Mouse (Mus musculus) kidney, adult 18-20 months (tissue): ENCODE measurements at regions not wholly inside any gene's neighbourhood (a gene's known extent, or its start where the extent isn't known, plus 50 kb on each side); places are given as distances from the start of the nearest gene placed in this dataset.

Source experiments
- DNase-seq: peaks from one replicate; pipeline ENCODE4 v3.0.0; 2021

- DNase-seq, result no peak
Measured at GRCm38 (mm10) chr4:33702028-33702666, 222.2 kb upstream of the Cnr1 start.

DNA sequence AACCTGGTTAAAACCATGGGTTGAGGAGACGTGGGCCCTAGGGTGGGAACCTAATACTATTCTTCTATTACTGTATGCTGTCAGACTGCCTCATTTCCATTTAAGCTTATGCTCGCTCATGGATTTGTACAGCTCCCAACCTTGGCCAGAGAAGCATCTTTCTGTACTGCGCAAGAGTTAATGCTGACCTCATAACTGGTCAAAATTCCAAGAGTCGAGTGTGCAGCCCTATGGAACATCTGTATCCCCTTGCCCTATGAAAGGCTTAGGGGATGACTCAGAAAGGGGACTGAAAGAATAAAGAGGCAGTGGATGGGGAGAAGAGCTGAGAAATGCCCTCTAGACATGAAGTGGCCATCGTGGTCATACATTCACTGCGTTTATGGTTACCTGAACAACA lies 218.7 kb upstream of the Cnr1 start:
- DNase-seq, result no peak

DNA sequence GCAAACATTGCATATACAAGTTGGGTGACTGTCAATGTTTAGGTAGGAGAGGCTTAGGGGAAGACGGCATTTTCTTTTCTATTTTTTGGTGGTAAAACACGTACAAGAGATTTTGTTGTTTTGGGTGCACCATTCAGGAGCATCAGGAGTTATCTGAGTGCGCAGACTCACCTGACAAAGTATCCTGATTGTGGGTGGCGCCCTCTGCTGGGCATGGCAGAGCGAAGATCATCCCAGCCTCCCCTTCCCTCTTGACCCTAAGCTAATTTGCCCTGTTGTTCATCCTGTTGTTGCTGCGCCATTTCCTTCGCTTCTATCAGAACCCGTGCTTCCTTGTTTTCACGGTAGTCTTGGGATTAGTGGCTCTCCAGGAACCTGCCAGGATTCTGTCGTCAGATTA lies 217.6 kb upstream of the Cnr1 start:
- DNase-seq, result no peak

DNA sequence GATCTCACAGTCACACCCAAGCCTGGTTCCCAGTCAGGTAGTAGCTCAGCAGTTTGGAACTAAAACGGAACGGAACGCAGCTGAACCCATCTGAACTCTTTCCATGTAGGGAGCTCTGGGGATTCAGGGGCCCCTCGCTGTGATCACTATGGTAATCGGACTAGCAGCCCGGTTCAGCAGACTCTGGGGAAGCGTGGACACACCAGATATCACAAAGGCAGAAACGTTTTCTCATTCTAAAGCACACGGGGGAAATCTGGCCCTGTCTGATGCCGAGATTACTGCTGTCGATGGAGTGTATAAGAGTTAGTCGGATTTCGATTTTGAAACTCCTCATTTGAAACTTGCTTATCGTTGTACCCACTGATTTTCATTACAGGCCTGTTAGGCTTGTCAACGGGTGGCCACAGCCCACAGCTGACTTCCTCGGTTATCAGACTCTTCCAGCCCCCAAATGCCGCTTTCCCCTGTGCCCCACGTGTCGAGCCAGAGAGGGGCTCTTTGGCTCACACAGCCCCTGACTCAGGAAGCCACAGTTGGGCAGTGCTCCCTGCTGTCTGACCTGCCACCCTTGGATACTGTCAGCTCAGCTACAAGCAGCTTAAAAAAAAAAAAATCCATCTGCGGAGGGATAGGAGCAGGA lies 207.8 kb upstream of the Cnr1 start:
- DNase-seq, result no peak

DNA sequence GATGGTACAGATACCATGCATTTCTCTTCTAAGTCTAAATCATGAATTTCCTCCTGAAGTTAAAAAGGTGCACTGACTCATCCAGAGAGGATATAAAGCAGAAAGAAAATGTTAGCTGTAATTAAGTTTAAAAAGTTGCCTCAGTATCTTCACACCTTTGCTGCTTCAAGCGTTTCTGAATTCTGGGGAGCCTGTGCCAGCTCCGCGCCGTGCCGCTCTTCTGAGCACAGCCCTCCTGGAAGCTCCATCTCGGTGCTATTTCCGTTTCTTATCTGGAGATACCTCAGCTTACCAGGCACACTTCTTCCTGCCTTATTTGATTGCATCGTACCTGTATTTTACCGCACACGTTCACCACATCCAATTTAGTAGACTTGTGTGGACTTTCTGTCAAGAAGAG lies 203.4 kb upstream of the Cnr1 start:
- DNase-seq, result no peak

GRCm38 (mm10) chr4:33721971-33722370 lies 202.4 kb upstream of the Cnr1 start:
- no peak for DNase-seq

- no peak for DNase-seq
Measured at GRCm38 (mm10) chr4:33731837-33732236, 192.6 kb upstream of the Cnr1 start.

GRCm38 (mm10) chr4:33734923-33735322 lies 189.5 kb upstream of the Cnr1 start:
- no peak for DNase-seq

- DNase-seq, result no peak
Measured at GRCm38 (mm10) chr4:33735442-33735966, 188.9 kb upstream of the Cnr1 start.

DNA sequence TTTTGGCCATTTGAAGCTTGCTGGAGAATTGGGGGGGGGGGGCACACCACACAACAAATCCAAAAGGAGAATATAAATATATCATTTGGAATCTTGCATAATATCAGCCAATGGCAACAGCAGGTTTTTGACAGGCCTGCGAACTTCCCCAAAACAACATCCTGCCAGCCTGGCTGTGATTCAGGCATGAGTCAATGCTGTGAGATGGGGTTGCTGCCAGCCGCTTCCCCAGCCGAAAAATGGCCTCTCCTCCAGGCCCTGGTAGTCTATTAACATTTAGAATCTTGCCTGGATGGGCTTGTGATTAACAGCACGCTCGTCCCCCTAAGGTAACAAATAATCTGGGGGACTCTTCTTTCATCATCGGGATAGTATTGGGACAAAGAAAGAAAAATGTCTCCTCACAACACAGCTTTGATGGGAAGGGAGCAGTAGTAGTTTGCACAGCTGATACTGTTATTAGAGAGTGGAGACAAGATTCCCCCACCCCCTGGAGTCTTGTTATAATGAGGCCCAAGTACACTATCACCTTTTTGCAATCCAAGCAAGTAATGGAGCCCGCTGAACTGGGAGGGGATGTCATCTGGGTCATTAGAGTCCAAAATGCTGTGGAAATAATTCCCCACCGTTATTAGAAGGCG lies 188.2 kb upstream of the Cnr1 start:
- DNase-seq, result no peak

- no peak for DNase-seq
Measured at GRCm38 (mm10) chr4:33737337-33737736, 187.1 kb upstream of the Cnr1 start.

- no peak for DNase-seq
Measured at GRCm38 (mm10) chr4:33737859-33738417, 186.5 kb upstream of the Cnr1 start.

DNA sequence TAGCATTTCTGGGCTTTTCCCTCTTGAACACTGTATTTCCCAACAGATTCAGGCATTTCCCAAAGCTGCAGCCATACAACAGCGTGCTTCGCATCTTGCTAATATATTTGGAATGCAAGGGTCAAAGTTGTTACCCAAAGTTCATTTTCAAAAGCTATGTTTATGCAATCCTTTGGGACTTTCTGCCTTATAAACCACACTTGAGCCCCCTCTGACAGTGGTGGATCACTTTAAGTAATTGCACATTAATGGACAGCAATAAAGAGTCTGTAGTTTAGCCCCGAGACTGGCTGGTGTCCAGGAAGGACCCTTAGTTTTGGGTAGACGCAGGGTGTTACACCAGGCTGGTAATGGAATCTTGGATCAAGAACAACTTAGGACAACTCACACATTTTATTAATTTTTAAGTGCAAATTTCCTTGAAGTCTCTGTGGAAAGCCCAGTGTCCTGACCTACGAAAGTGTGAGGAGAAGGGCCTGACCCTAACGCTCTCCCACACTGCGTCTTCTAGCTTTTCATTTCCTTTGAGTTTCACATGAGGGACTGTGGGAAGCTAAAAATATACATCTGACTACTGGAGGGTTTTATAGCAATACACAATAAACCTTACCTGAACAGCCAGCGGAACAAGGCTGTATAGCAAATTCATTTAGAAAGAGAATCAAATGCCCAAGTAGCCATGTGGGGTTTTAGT lies 185.0 kb upstream of the Cnr1 start:
- no peak for DNase-seq

DNA sequence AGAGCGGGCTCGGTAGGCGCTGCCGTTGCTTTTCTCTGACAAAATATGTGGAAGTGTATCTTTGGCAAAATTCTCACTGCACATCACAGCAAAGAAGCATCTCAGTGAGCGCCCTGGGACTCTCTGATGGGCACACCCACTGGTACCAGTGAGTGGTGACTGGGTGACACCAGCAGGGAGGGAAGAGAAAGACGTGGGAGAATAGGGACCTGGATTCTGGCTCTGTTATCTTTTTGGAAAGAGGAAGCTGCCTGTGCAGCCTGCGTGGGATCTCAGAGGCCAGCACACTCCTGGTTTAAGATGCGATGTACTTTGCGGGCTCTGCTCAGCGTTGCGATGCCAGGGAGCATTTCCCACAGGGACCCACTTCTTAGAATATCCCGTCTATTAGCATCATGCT lies 183.4 kb upstream of the Cnr1 start:
- no peak for DNase-seq

DNA sequence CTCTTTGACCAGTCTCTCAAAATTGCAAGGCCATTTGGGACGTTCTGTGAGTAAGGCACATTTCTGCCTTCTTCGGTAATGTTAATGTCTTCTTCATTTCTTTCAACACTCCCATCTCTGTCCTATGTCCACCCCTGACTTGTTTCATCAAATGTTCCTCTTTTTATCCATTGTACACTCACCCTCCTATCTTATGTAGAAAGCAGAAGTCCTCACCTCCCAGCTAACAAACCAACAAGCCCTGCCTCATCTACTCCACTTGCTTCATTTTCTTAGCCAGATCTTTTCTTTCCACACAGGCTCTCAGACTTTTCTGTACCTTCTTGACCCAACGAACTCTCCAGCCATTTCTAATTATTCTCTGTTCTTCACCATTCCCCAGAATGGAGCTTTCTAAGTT lies 179.2 kb upstream of the Cnr1 start:
- no peak for DNase-seq

- DNase-seq, result no peak
Measured at GRCm38 (mm10) chr4:33747316-33747895, 177.0 kb upstream of the Cnr1 start.

DNA sequence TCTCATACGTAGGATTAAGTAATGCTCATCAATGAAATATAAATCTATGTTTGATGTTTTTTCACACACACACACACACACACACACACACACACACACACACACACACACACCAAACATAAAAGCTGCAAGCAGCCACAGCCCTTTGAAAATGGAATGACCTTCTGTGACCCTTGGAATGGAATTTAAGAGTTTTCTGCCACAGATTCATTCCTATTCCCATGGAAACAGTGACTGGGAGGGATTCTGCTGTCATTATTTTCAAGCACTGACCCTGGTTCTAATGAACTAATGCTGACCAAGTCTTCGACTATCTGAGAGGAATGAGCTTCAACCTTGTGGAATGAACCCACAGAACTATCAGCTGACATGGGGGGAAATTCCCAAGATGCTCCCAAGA lies 156.7 kb upstream of the Cnr1 start:
- no peak for DNase-seq

- no peak for DNase-seq
Measured at GRCm38 (mm10) chr4:33786027-33786426, 138.4 kb upstream of the Cnr1 start.

- DNase-seq, result no peak
Measured at GRCm38 (mm10) chr4:33786958-33787357, 137.4 kb upstream of the Cnr1 start.

DNA sequence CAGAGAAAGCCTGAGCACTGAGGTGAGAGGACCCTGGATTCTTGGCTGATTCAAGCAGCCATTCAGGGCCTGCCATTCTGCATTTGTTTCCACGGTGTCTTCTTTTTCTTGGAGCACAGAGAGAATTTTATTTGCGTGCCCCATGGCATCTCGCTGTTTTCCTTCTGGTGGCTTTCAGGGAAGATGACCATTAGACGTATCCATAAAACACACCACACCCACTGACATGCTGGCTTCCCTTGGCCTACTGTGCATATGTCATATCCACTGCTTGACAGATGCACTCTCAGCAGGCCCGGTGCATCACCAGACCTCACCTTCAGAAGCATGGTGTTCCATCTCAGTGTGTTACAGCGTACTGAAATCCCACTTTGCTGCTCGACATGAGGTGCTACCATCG lies 131.0 kb upstream of the Cnr1 start:
- no peak for DNase-seq

- DNase-seq, result no peak
Measured at GRCm38 (mm10) chr4:33795461-33795860, 128.9 kb upstream of the Cnr1 start.

DNA sequence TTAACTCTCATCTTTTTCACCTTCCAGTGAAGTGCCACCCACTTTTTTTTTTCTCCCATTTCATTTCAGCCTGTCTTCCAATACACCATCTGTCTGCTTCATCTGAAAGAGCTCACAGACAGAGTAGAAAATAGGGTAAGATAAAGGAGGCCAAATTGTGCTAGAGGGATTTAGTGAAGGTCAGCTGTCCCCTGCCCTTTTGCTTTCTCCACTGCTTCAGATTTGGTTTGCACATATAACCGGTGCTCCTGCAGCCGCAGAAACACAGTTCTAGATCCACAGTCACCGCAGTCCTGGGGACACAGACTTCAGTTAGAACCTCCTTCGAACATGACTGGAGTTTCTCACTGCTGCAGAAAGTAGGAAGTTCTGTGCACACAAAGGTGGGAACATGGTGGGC lies 126.4 kb upstream of the Cnr1 start:
- DNase-seq, result no peak

DNA sequence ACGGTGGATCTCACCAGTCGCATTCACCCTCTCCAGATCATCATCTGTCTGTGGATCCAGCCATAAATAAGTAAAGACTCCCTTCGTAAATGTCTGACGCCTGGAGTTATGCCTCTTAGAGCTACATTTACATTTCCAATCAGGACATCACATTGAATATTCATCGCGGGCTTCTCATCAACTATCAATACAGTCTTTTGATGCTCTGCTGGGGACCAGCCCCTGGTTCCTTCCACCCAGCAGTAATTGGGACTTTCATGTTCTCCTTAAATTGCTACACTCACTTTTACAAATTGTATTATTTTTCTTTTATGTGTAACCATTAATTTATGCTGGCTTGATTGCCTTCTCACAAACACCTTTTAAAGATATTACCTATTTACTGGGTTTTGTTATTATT lies 125.7 kb upstream of the Cnr1 start:
- no peak for DNase-seq
